In genomic region chr5:67222440-67223390, GRCm38 (mm10) we compare ENCODE assay signal across 8 mouse cellular contexts. TPM values are rescaled to one million over a fixed set of nuclear protein-coding genes. Genes with fewer than 3 reads are reported as not detected.
DNase-seq lines count a peak whose midpoint lies in the region; ATAC-seq and TF ChIP-seq lines count a peak whose summit lies in the region.

No protein-coding gene starts in this region.

- no peaks in the 10 kb centered on the region for H3K4me1 ChIP-seq in ES-Bruce4 (ENCODE audit: control insufficient read depth, insufficient read depth, low read length)
- peaks cover 9% of the 10 kb centered on the region; the same call in 1 of the 2 replicates for H3K4me1 ChIP-seq in heart, embryonic 12.5 days (replicated peaks)
- H3K4me1 ChIP-seq in limb, embryonic 11.5 days (ENCODE audit: control insufficient read depth, insufficient read depth, low read length), result no peaks in the 10 kb centered on the region

- 1% methylated on average over 44 of the region's 44 CpGs for WGBS in heart, embryonic 12.5 days
- WGBS in limb, embryonic 11.5 days, result under 1% methylated on average over 44 of the region's 44 CpGs

- peaks cover 5% of the 10 kb centered on the region for H3K9me3 ChIP-seq in ES-Bruce4 (replicated peaks; ENCODE audit: control insufficient read depth, insufficient read depth, low read length, poor library complexity, severe bottlenecking)
- peaks cover 3% of the 10 kb centered on the region; the same call in 1 of the 2 replicates for H3K9me3 ChIP-seq in heart, embryonic 12.5 days (replicated peaks)
- peaks cover 4% of the 10 kb centered on the region; the same call in 1 of the 2 replicates for H3K9me3 ChIP-seq in limb, embryonic 11.5 days (ENCODE audit: control insufficient read depth, low read length)

- no peak for TF ChIP-seq POLR2A in ES-Bruce4 (IDR thresholded peaks at IDR 0.05; ENCODE audit: insufficient read depth, low read length)

- H3K36me3 ChIP-seq in ES-Bruce4 (ENCODE audit: control insufficient read depth, insufficient read depth, low read length, poor library complexity, severe bottlenecking), result no peaks in the 10 kb centered on the region
- H3K36me3 ChIP-seq in heart, embryonic 12.5 days, result no peaks in the 10 kb centered on the region
- H3K36me3 ChIP-seq in limb, embryonic 11.5 days (ENCODE audit: control insufficient read depth, insufficient read depth, low read length), result no peaks in the 10 kb centered on the region

- H3K27ac ChIP-seq in ES-Bruce4 (ENCODE audit: insufficient read depth, low read length), result no peak overlapping the region
- no peak overlapping the region for H3K27ac ChIP-seq in heart, embryonic 12.5 days (ENCODE audit: poor library complexity, severe bottlenecking)
- H3K27ac ChIP-seq in limb, embryonic 11.5 days (replicated peaks; ENCODE audit: low read depth, low read length), result no peak overlapping the region

- H3K4me3 ChIP-seq in ES-Bruce4 (ENCODE audit: low read depth, low read length), result peak overlapping the region; percentile 45
- peak overlapping the region; percentile 45 for H3K4me3 ChIP-seq in heart, embryonic 12.5 days
- peak overlapping the region; percentile 16; the same call in 1 of the 2 replicates for H3K4me3 ChIP-seq in limb, embryonic 11.5 days (ENCODE audit: low read depth, low read length)

- DNase-seq in adrenal gland, adult 2 months, result peak; percentile 39
- DNase-seq in limb, embryonic 11.5 days (ENCODE audit: low spot score), result peak; percentile 75
- DNase-seq in layer of hippocampus, postnatal 14 days (ENCODE audit: low spot score in 2 of 2), result no peak
- no peak for DNase-seq in adipocyte (ENCODE audit: low spot score)
- DNase-seq in frontal cortex, adult 2 months (ENCODE audit: extremely low spot score in 1 of 2, low spot score in 1 of 2), result no peak

- no peak for TF ChIP-seq EP300 in ES-Bruce4 (IDR thresholded peaks at IDR 0.05; ENCODE audit: insufficient read depth, low read depth, low read length)

- peak overlapping the region; percentile 76 for H3K4me2 ChIP-seq in heart, embryonic 12.5 days
- peak overlapping the region; percentile 35 for H3K4me2 ChIP-seq in limb, embryonic 11.5 days (ENCODE audit: low read depth, severe bottlenecking)

- H3K27me3 ChIP-seq in ES-Bruce4 (ENCODE audit: control insufficient read depth, insufficient read depth, low read length, poor library complexity, severe bottlenecking), result peaks cover 7% of the 10 kb centered on the region
- peaks cover 91% of the 10 kb centered on the region for H3K27me3 ChIP-seq in heart, embryonic 12.5 days (replicated peaks)
- peaks cover 90% of the 10 kb centered on the region for H3K27me3 ChIP-seq in limb, embryonic 11.5 days (ENCODE audit: control insufficient read depth, insufficient read depth, low read length)

- no peak for ATAC-seq in heart, embryonic 12.5 days (ENCODE audit: insufficient number of reproducible peaks, low FRiP score)
- no peak for ATAC-seq in limb, embryonic 11.5 days (ENCODE audit: insufficient number of reproducible peaks, low FRiP score, low TSS enrichment, low read depth)
- ATAC-seq in erythroid progenitor cell, adult 5-6 weeks (replicated peaks; ENCODE audit: low FRiP score, poor library complexity, severe bottlenecking), result no peak

- 0 out of 2 replicates have a peak overlapping the region, but pooled peaks have one; percentile 39 for H3K9ac ChIP-seq in ES-Bruce4 (ENCODE audit: low read depth, poor library complexity, severe bottlenecking)
- peak overlapping the region; percentile 54; the same call in 1 of the 2 replicates for H3K9ac ChIP-seq in heart, embryonic 12.5 days
- no peak overlapping the region for H3K9ac ChIP-seq in limb, embryonic 11.5 days (ENCODE audit: low read length)

- TF ChIP-seq CTCF in ES-Bruce4 (IDR thresholded peaks at IDR 0.05; ENCODE audit: low read depth, low read length), result no peak

RNA-seq across cellular contexts. Expression of gene Tmem33, which starts 37.6 kb away (rescaled TPM):
- polyA plus RNA-seq in ES-Bruce4 (2011; ENCODE audit: insufficient read depth, insufficient read length, low read depth, missing spikeins), result 73.0 and 76.5 TPM in 2 replicates
- 100 to 1,000 TPM; 127 to 188 TPM for total RNA-seq in adrenal gland, adult 2 months (2021)
- polyA plus RNA-seq in adrenal gland, adult 2 months (2012; rRNA removed), result 158 and 210 TPM in 2 replicates
- polyA plus RNA-seq in heart, embryonic 12.5 days (2016; fragmentation: Nextera tagmentation; extraction: Ambion mirVana), result 55.5 and 60.9 TPM in 2 replicates
- 90.2 and 92.1 TPM in 2 replicates for polyA plus RNA-seq in limb, embryonic 11.5 days (2014; fragmentation: Nextera tagmentation; extraction: Ambion mirVana)
- 10 to 100 TPM; 74.3 to 90.7 TPM for total RNA-seq in layer of hippocampus, postnatal 14 days (2021)
- 49.0 and 58.1 TPM in 2 replicates for polyA plus RNA-seq in frontal cortex, adult 2 months (2012; rRNA removed)
- total RNA-seq in erythroid progenitor cell, adult 5-6 weeks (2015; ENCODE audit: low replicate concordance), result 137 and 168 TPM in 2 replicates
- total RNA-seq in erythroid progenitor cell, adult 5-6 weeks (2017; ENCODE audit: low replicate concordance), result 49.8 and 56.7 TPM in 2 replicates

Comparison
In these comparisons a context has a peak if more than half of its experiments do, and no peak if none do; other contexts are left out.
1. DNase-seq: peak in adrenal gland, adult 2 months (single experiment) and limb, embryonic 11.5 days (single experiment); none in layer of hippocampus, postnatal 14 days (0 of 2), adipocyte (single experiment) and frontal cortex, adult 2 months (0 of 2).
2. Peak in every context shown above with its lines, with median percentiles within 50 percentile points of each other: H3K4me3 ChIP-seq.